Mouse (Mus musculus) thymus, adult 2 months (tissue): Measurements from ENCODE around the gene Actr2.

Experiments used
- CTCF ChIP-seq: fragments of 200-500 bp; IDR thresholded peaks from 2 replicates; pipeline ENCODE4 v1.5.1; 2012; ENCODE audit warnings: mild to moderate bottlenecking, control low read depth, low read length, moderate library complexity, borderline replicate concordance; ENCODE audit not compliant: control insufficient read depth, poor library complexity, insufficient read depth; ENCODE audit errors: extremely low read depth
- POLR2A ChIP-seq: fragments of 200-500 bp; IDR thresholded peaks from 2 replicates; pipeline ENCODE4 v1.6.1; 2012; ENCODE audit warnings: mild to moderate bottlenecking, low read length, control low read depth, moderate library complexity; ENCODE audit not compliant: control insufficient read depth, poor library complexity, insufficient read depth; ENCODE audit errors: extremely low read depth

DNA sequence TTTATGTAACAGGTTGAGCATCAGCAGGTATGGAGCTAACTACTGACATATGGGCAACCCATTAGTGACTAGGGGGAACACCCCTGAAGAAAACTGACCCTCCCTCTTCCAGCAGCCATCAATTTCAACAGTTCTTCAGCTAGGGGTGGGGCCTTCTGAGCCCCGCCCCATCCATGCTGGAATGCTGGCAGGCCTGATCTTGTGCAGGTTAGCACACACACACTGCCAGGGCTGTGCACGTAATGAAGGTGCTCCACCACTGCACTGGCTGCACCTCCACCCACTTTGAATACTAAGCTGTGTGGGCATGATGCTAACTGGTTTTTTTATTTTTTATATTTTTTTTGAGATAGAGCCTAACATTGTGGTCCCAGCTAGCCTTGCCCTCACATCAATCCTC is 55.3 kb downstream of the Actr2 start:
- no peak for TF ChIP-seq POLR2A
- TF ChIP-seq CTCF: no peak
